Mouse (Mus musculus) lung, postnatal 0 days (tissue): ENCODE measurements at regions not wholly inside any gene's neighbourhood (a gene's known extent, or its start where the extent isn't known, plus 50 kb on each side); places are given as distances from the start of the nearest gene placed in this dataset.

Source experiments
- CTCF ChIP-seq: IDR thresholded peaks from 2 replicates; pipeline ENCODE4 v1.5.1; 2016; ENCODE audit warnings: antibody characterized with exemption, mild to moderate bottlenecking
- EP300 ChIP-seq: IDR thresholded peaks from 2 replicates; pipeline ENCODE4 v1.6.1; 2016; ENCODE audit warnings: antibody characterized with exemption, mild to moderate bottlenecking, control low read depth

DNA sequence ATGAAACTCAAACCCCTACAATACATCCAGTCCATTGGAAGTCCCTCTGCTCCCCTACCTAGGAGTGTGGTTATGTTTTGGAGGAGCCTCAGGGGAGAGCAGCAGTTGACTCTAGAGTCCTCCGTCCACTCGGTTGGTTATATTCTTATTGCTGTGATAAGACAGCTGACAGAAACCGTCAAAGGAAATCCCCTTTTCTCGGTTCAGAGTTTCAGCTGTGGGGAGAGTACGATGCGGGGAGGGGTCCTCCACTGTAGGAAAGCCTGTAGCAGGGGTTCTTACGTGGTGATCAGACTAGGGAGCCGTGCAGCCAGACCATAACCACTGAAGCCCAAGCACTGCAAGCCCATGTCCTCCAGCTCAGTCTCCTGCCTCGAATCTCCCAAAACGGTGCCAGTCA is 137.5 kb downstream of the Ptpn20 start:
- TF ChIP-seq CTCF (no peak), EP300 (no peak)
